Mouse (Mus musculus): ENCODE measurements at regions not wholly inside any gene's neighbourhood (a gene's known extent, or its start where the extent isn't known, plus 50 kb on each side); places are given as distances from the start of the nearest gene placed in this dataset.

GRCm38 (mm10) chr1:55983522-55984066 lies 577.9 kb downstream of the Plcl1 start:
- no peak for DNase-seq

- DNase-seq: no peak
These were observed 591.4 kb downstream of the Plcl1 start for GRCm38 (mm10) chr1:55997074-55997473.
